Mouse (Mus musculus): Measurements from ENCODE around the gene Fnbp1l.

The Fnbp1l gene

DNA sequence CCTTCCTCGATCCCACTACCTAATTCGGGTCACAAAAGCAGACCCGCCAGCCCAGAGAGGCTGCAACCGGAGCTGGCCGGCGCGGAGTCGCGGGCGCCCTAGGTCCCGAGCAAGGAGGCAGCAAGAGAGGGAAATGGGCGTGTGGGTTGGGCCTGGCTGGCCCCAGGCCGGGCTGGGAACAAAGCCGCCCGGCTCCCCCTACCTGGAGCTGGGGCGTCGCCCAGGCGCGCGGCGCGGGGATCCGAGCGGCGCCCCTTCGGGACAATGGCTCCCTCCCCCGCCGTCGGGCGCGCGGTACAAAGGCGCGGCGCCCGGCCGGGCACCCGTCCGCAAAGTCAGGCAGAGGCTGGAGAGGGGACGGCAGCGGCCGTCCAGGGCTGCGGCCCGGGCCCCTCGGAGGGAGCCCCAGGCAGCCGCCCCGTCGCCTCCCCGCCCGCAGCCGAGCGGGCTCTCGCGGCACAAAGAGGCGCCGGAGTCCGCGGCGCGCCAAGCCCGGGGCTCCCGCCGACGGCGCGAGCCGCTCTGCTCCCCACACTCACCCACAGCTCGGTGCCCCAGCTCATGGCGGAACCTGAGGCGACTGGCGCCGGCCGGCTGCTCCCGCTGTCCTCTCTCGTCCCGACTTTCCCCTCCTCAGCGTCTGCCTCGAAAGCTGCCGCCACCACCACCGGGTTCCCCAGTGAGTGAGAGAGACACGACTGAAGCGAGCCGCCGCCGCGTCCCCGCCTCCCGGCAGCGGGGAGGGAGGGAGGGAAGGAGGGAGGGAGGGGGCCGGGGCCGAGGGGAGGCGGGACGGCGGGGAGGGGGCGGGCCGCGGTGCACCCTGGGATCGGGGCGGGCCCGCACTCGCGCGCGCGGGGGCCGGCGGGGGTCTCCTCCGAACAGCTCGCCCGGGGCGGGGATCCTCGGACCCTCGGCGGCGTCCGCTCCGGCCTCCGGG lies at the start of gene Fnbp1l:
Gene Fnbp1l, minus strand, starts transcription at position 725 of the 940 bp plus-strand sequence.
- no peak for DNase-seq (ENCODE audit: low read depth, low spot score)

DNA sequence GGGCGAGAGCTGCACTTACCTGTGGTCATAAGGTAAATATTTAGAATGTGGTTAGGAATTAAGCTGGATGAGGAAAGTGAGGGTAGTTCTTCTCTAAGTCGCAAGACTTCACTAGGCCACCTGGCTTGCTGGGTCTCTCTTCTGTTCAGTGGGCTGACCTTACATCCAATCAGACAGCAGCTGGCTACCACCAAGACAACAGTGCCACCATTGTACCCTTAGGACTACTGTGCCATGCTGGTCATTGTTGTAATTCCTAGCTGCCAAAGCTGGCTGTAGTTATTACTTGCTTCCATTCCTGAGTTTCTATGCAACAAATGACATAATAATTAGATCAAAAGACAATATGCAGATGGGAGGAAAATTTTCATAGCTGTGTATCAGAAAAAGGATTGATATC lies 41.3 kb upstream of the Fnbp1l start:
- no peak for DNase-seq (ENCODE audit: low read depth, low spot score)

DNA sequence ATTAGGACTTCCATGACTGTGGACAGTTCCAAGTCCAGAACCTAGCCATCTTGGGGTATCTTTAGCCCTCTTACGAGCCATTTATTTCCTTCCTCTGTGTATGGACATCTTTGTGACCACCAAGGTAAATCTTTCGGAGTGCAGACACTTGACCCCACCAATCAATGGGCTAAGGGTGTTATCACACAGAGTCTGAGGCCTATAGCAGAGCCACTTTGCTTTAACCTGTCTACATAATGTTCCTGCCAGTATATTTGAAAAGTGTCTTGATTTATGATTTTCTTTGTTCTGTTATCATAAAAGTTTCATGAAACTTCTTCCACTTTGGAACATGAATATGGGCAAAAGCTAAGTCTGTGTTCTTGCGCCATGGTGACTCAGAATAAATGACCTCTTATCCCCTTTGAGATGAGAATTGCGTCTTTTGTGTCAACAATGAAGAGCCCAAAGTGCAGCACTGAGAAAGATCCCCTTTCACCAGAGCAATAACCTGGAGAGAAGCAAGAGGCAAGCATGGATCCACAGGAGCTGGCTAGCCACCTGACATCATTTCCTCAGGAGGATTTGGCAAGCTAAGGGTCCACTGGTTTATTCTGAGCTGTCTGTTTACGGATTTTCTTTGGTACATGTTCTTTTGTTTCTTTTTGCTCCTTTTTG lies 39.9 kb upstream of the Fnbp1l start:
- no peak for DNase-seq (ENCODE audit: low read depth, low spot score)

DNA sequence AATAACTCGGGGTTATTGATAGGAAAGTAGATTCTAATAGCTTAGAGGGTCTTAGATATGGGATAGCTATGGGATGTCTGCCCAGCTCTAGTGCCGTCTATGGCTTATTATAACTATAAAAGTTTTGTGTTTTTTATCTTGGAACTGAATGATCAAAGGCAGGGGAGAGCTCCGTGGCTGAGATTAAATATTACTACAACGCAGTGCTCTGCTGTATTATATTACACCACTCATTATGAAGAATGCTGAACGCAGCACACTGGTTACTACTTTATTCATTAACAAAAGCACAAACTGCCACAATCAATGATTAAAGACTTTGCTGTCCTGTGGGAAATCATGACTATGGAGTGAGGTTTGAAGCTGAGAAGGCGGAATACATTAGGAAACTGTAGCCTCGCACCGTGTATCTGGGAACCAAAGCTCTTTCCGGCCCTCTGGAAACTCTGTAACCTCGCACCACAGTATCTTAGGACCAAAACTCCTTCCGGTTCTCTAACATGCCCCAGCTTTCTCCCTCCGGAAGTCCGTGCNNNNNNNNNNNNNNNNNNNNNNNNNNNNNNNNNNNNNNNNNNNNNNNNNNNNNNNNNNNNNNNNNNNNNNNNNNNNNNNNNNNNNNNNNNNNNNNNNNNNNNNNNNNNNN lies 27.8 kb upstream of the Fnbp1l start:
- no peak for DNase-seq (ENCODE audit: low read depth, low spot score)

DNA sequence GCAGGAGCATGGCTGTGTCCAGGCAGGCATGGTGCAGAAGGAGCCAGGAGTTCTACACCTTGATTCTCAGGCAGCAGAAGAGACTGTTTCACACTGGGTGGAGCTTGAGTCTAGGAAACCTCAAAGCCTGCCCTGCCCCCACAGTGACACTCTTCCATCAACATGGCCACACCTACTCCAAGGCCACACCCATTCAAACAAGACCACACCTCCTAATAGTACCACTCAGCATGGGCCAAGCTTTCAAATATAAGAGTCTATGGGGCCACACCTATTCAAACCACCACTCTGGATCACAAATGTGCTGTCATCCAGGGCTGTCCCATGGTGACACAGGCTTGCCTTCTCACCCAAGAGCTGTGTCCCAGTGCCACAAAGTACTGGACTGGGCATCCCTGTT lies 20.8 kb upstream of the Fnbp1l start:
- no peak for DNase-seq (ENCODE audit: low read depth, low spot score)

GRCm38 (mm10) chr3:122639197-122639475 lies 19.6 kb upstream of the Fnbp1l start:
- DNase-seq (ENCODE audit: low read depth, low spot score), result no peak

DNA sequence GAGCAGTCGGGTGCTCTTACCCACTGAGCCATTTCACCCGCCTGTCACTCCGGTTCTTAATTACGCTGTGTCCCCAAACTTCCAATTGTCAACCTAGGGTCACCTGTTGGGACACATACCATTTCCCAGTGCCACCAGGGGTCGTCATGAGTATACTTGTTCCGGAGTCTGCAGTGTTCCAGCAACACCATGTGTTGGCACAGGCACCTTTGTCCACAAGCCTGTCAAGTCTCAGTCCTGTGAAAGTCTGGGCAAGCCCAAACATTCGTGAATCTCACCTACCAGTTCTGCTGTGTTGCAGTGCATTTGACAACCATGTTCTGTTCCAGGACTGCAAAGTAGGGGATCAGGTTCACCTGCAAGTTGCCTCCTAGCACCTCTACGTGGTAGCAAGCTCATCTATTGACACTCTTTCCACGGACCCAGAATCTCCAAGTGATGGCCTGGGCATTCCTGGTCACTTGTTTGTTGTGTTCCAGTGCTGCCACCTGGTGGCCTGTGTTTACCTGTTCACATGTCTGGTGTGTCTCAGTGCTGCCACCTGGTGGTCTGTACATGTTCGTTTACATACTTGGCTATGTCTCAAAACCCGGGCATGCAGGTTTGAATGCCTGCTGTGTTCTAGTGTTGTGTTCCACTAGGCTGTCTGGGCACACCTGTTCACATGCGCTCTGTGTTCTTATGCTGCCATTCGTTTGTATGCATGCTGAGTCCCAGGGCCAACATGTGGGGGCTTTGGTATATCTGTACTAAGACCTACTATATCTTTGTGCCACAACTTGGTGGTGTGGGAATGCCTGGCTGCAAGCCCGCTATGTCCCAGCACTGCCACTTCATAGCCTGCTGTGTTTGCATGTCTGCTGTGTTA lies 19.0 kb upstream of the Fnbp1l start:
- peak; percentile 97 for DNase-seq (ENCODE audit: low read depth, low spot score)

DNA sequence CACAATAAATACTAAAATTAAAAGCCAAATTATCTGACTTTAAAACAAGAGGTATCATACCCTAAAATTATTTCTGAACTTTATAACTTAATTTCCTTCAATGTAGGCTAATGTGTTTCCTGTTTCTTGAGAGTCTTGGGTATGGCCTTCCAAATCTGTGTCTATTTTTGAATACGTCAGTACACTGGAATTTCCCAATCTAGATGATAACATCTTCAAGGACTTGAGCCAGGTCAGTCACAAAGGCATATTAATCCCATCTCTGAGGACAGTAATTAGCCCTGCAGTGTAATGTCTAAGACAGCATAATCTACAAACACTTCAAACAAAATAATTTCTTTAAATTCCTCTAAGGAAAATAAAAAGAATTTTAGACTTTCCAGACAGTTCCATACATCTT lies 17.8 kb upstream of the Fnbp1l start:
- no peak for DNase-seq (ENCODE audit: low read depth, low spot score)

- DNase-seq (ENCODE audit: low read depth, low spot score), result no peak
These were observed 15.7 kb upstream of the Fnbp1l start for GRCm38 (mm10) chr3:122635246-122635645.

GRCm38 (mm10) chr3:122629580-122629979 lies 10.1 kb upstream of the Fnbp1l start:
- no peak for DNase-seq (ENCODE audit: low read depth, low spot score)

GRCm38 (mm10) chr3:122628956-122629355 lies 9.4 kb upstream of the Fnbp1l start:
- DNase-seq (ENCODE audit: low read depth, low spot score), result no peak

DNA sequence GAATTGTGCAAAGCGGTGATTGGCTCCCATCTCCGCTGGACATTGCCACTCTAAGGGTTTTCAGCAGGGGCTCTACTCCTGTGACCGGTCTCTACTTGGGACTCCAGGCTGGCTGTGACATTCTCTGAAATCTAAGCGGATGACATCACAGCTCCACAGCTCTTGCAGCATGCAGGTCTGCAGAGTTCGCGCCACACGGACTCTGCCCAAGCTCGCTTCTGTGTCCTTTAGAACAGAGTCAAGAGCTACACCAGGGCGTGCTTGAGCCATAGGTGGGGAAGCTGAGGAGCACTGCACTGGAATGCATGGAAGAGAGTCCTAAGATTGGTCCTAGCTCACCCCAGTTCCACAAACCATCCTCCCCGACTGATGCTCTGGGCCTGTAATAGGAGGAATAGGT lies 9.0 kb upstream of the Fnbp1l start:
- DNase-seq (ENCODE audit: low read depth, low spot score), result no peak

GRCm38 (mm10) chr3:122627846-122628245 lies 8.3 kb upstream of the Fnbp1l start:
- no peak for DNase-seq (ENCODE audit: low read depth, low spot score)

- no peak for DNase-seq (ENCODE audit: low read depth, low spot score)
These were observed 5.1 kb upstream of the Fnbp1l start for GRCm38 (mm10) chr3:122624591-122624990.

- no peak for DNase-seq (ENCODE audit: low read depth, low spot score)
These were observed 893 bp upstream of the Fnbp1l start for GRCm38 (mm10) chr3:122620285-122620931.

- no peak for DNase-seq (ENCODE audit: low read depth, low spot score)
These were observed 393 bp upstream of the Fnbp1l start for GRCm38 (mm10) chr3:122619931-122620284.

DNA sequence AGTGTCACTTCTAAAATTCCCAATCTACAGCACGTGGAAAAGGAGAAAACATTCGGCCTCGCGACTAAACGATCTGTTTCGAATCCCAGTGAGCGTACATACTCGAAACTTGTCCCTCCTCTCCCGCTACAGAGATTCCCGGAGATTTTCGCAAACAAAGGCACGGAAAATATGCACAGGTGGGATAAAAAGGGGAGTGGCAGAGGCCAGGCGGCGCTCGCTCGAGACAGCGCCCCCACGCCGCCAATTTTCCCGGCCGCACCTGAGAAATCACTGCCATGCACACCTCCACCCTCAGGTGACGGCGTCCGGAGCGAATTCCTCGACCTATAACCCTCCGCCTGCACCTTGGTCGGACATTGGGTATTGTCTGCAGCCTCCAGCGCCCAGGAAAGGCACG lies 1.1 kb downstream of the Fnbp1l start:
- no peak for DNase-seq (ENCODE audit: low read depth, low spot score)

GRCm38 (mm10) chr3:122617613-122618340 lies 1.7 kb downstream of the Fnbp1l start:
- no peak for DNase-seq (ENCODE audit: low read depth, low spot score)

GRCm38 (mm10) chr3:122612537-122612936 lies 7.0 kb downstream of the Fnbp1l start:
- no peak for DNase-seq (ENCODE audit: low read depth, low spot score)

GRCm38 (mm10) chr3:122611761-122612160 lies 7.8 kb downstream of the Fnbp1l start:
- no peak for DNase-seq (ENCODE audit: low read depth, low spot score)
